Mouse (Mus musculus) monocyte, adult 5-6 weeks (primary cell): Measurements from ENCODE around the gene Zfp873. TPM values are rescaled to one million over a fixed set of nuclear protein-coding genes. Genes with fewer than 3 reads are reported as not detected.
A peak's percentile ranks its signal among the peaks of the same experiment; 100 is the strongest.
"Not testable (repeated sequence)": the region's sequence is repeated elsewhere in the genome, so short reads cannot be mapped to it uniquely, and the experiment has no call there.

ENCODE experiments used
- ATAC-seq: fragments of 153-309, 156-312 bp; replicated peaks from 2 replicates; pipeline ENCODE4 v1.8.0; 2017; ENCODE audit warnings: mild to moderate bottlenecking; ENCODE audit not compliant: low TSS enrichment, insufficient number of reproducible peaks, severe bottlenecking, poor library complexity, low FRiP score
- total RNA-seq: library from RNA; stranded (forward); fragments of 200-1000, 200-491, 200-594 nt; gene quantifications from 3 replicates; pipeline ENCODE4 v1.2.3, GENCODE M21; 2017

Zfp873 gene
- 3.7 to 15.2 TPM (median 4.5 TPM) in 3 replicates for total RNA-seq

GRCm38 (mm10) chr10:82047597-82048459 is at the start of gene Zfp873:
Zfp873 (plus strand) TSS chr10:82048123.
- ATAC-seq = peak; percentile 96

GRCm38 (mm10) chr10:82003209-82003608 is 44.7 kb upstream of the Zfp873 start:
- ATAC-seq = peak; percentile 50; the same call in 1 of the 2 replicates

GRCm38 (mm10) chr10:82004822-82005221 is 43.1 kb upstream of the Zfp873 start:
- not testable (repeated sequence) for ATAC-seq

GRCm38 (mm10) chr10:82042191-82042590 is 5.7 kb upstream of the Zfp873 start:
- no peak for ATAC-seq

- ATAC-seq = no peak
Observed at GRCm38 (mm10) chr10:82046603-82047002, 1.3 kb upstream of the Zfp873 start.

- ATAC-seq = not testable (repeated sequence)
Observed at GRCm38 (mm10) chr10:82048460-82048804, 509 bp downstream of the Zfp873 start.

- ATAC-seq = peak; percentile 78
Observed at GRCm38 (mm10) chr10:82082728-82083621, 35.1 kb downstream of the Zfp873 start, which contains the start of gene BC024063. BC024063 (plus strand) TSS chr10:82083353.

- ATAC-seq = not testable (repeated sequence)
Observed at GRCm38 (mm10) chr10:82083622-82083971, 35.7 kb downstream of the Zfp873 start.

Other genes with a start within 250 kb of the Zfp873 start
- 0.48 to 3.2 TPM in 2 of 3 replicates, not detected in the other for gene Gm4767, start 235.9 kb upstream of the Zfp873 start, total RNA-seq
- gene Gm32687, start 184.2 kb upstream of the Zfp873 start, total RNA-seq = 5.4 to 8.2 TPM (median 7.3 TPM) in 3 replicates
- 1.8 to 3.0 TPM (median 1.8 TPM) in 3 replicates for gene Zfp781, start 117.6 kb upstream of the Zfp873 start, total RNA-seq
- gene BC024063, start 35.2 kb downstream of the Zfp873 start, total RNA-seq = 0.86 to 3.1 TPM (median 1.3 TPM) in 3 replicates
- gene AU041133, start 79.9 kb downstream of the Zfp873 start, total RNA-seq = 4.5 to 10.8 TPM (median 6.6 TPM) in 3 replicates
- gene Zfp938, start 193.2 kb downstream of the Zfp873 start, total RNA-seq = 3.7 to 8.1 TPM (median 6.9 TPM) in 3 replicates